Mouse (Mus musculus) forebrain, embryonic 11.5 days (tissue): ENCODE data around the gene Plaur. TPM values are rescaled to one million over a fixed set of nuclear protein-coding genes. Genes with fewer than 3 reads are reported as not detected.
A peak's percentile ranks its signal among the peaks of the same experiment; 100 is the strongest.

Experiments used
- ATAC-seq: fragments of 200-750 bp; cut with Nextera tagmentation; replicated peaks from 2 replicates; pipeline ENCODE4 v1.8.0; 2017; ENCODE audit warnings: moderate TSS enrichment; ENCODE audit not compliant: low FRiP score
- DNase-seq: peaks from one replicate; pipeline ENCODE4 v3.0.0-alpha.2; 2017; ENCODE audit warnings: low spot score
- H3K27ac ChIP-seq: fragments of 300-500 bp; sonication (generic); 2 replicates; pipeline ENCODE4 v1.5.1; 2014; ENCODE audit warnings: low read depth, low read length
- H3K27me3 ChIP-seq: fragments of 300-500 bp; sonication (generic); 2 replicates; pipeline ENCODE4 v1.6.1; 2014; ENCODE audit warnings: mild to moderate bottlenecking, low read length, mixed read lengths; ENCODE audit not compliant: control insufficient read depth, insufficient read depth
- H3K36me3 ChIP-seq: fragments of 300-500 bp; sonication (generic); 2 replicates; pipeline ENCODE4 v1.6.1; 2014; ENCODE audit warnings: mild to moderate bottlenecking, low read length, moderate library complexity, mixed read lengths; ENCODE audit not compliant: control insufficient read depth, insufficient read depth
- H3K4me1 ChIP-seq: fragments of 300-500 bp; sonication (generic); replicated peaks from 2 replicates; pipeline ENCODE4 v1.6.1; 2014; ENCODE audit warnings: low read length, mixed read lengths; ENCODE audit not compliant: control insufficient read depth, insufficient read depth
- H3K4me2 ChIP-seq: fragments of 300-500 bp; sonication (generic); 2 replicates; pipeline ENCODE4 v1.6.1; 2014; ENCODE audit warnings: low read depth, mild to moderate bottlenecking, low read length, moderate library complexity, mixed read lengths; ENCODE audit not compliant: severe bottlenecking
- H3K4me3 ChIP-seq: fragments of 300-500 bp; sonication (generic); 2 replicates; pipeline ENCODE4 v1.5.1; 2014; ENCODE audit warnings: low read depth, low read length
- H3K9ac ChIP-seq: fragments of 300-500 bp; sonication (generic); 2 replicates; pipeline ENCODE4 v1.6.1; 2014; ENCODE audit warnings: low read length
- H3K9me3 ChIP-seq: fragments of 300-500 bp; sonication (generic); 2 replicates; pipeline ENCODE4 v1.6.1; 2016; ENCODE audit warnings: low read length, mixed read lengths; ENCODE audit not compliant: control insufficient read depth
- WGBS: fragments of 180-500 bp; shearing (Covaris S2); extraction: QIAGEN DNeasy Blood & Tissue Kit; methylation state at CpG from one replicate; pipeline ENCODE4 v1.1.7; 2014; 5-methylcytosine and 5-hydroxymethylcytosine counted together
- polyA plus RNA-seq: library from polyadenylated mRNA; unstranded; fragments of >200 nt; fragmentation: Nextera tagmentation; extraction: Ambion mirVana; gene quantifications from 2 replicates; pipeline ENCODE4 v1.2.1, GENCODE M21; 2014

The Plaur gene
- polyA plus RNA-seq, 1 experiment from 2014 or later: 1.1 TPM

DNA sequence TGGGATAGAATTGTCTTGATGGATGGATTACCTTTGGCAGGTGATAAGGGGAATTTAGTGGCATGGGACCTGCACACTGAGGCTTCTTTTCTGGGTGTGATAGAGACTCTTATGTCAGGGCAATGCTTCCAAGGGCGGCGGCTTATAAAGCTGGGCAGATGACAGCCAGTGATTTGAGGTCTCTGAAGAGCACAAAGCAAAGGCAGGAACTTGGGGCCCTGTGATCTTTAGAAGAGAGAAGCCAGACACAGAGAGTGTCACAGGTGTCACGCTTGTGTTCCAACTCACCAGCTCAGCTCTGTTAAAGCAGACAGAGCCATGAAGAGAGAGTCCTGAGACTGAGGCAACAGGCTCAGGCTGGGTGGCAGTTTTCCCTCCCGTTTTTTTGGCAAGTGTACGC is 5.6 kb downstream of the Plaur start:
- no peak for ATAC-seq
- Histone ChIP-seq H3K9ac (no peak overlapping the region), H3K4me2 (no peak overlapping the region), H3K4me3 (no peak overlapping the region), H3K4me1 (no peaks in the 10 kb centered on the region; the same call in 1 of the 2 replicates), H3K27ac (no peak overlapping the region), H3K9me3 (peaks cover 4% of the 10 kb centered on the region; the same call in 1 of the 2 replicates), H3K36me3 (no peaks in the 10 kb centered on the region), H3K27me3 (no peaks in the 10 kb centered on the region)
- 88% methylated on average over 5 of the region's 5 CpGs for WGBS
- no peak for DNase-seq

DNA sequence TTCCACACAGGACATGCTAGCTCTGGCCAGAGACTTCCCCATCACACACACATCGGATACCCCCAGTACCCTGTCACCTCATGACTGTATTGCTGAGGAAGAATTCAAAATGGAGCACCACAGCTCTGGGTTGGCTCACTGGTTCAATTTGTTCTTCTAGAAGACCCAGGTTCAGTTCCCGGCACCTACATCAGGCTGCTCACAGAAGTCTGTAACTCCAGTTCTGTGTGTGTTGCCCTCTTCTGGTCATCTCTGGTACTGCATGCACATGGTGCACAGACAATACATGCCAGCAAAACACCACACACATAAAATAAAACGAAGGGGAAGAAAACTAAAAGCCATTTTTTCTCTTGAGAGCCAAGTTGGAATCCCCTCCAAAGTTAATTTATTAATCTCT is 6.8 kb downstream of the Plaur start:
- ATAC-seq (no peak), DNase-seq (no peak)
- Histone ChIP-seq H3K27ac (no peak overlapping the region), H3K4me1 (no peaks in the 10 kb centered on the region), H3K9ac (no peak overlapping the region), H3K9me3 (peaks cover 4% of the 10 kb centered on the region; the same call in 1 of the 2 replicates), H3K36me3 (no peaks in the 10 kb centered on the region), H3K27me3 (no peaks in the 10 kb centered on the region), H3K4me2 (no peak overlapping the region), H3K4me3 (no peak overlapping the region)
- 87% methylated on average over 3 of the region's 3 CpGs for WGBS

DNA sequence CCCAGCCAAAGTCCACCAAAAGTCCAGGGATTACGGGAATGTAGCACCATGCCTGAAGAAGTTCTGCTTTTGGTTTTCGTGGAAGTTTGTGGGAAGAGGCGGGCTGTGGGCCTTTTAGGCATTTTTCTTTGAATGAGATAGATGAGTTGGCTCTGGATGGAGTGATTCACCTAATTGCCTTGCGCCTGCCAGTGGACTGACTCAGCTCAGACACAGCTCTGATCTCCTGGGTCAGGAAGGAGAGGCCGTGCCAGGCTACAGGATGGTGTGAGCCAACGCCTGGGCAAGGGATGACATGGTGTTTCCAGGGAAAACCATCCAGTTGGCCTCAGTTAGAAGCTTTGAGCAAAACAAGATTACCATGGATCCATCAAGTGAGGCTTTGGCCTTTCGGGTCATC is 8.1 kb downstream of the Plaur start:
- Histone ChIP-seq H3K27ac (no peak overlapping the region), H3K4me1 (no peaks in the 10 kb centered on the region), H3K27me3 (no peaks in the 10 kb centered on the region), H3K9ac (no peak overlapping the region), H3K4me3 (no peak overlapping the region), H3K4me2 (no peak overlapping the region), H3K36me3 (no peaks in the 10 kb centered on the region), H3K9me3 (peaks cover 4% of the 10 kb centered on the region; the same call in 1 of the 2 replicates)
- ATAC-seq: no peak
- DNase-seq: no peak
- WGBS: 96% methylated on average over 7 of the region's 7 CpGs

DNA sequence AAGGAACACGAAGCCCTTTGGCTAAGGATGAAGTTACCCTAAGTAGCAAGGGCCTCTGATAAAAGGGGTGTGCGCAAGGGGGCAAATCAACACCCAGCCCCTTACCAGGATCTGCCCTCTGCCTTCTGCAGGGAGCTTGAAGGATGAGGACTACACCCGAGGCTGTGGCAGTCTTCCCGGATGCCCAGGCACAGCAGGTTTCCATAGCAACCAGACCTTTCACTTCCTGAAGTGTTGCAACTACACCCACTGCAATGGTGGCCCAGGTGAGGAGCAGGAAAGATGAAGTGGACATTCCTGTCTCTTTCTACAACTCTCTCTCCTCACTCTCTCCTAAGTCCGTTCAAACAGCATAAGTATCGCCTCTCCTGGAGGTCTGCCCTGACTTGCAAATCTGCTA is 10.2 kb downstream of the Plaur start:
- WGBS: 82% methylated on average over 6 of the region's 6 CpGs

DNA sequence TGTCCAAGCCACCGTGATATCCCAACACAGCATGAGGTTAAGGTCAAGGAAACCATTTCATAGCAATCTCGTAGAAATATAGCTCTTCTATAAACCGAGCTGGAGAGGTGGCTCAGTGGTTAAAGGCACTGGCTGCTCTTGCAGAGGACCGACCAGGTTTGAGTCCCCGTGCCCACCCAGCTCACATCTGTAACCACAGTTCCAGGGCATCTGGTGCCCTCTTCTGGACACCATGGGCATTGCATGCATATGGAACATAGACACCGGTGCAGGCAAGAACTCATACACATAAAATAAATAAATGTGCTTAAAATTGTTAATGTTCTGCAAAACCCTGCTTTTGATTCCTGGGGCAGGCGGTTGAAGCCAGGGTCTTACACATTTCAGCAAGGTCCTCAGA is 10.7 kb downstream of the Plaur start:
- no peak for ATAC-seq
- no peaks in the 10 kb centered on the region for H3K27me3 ChIP-seq
- no peak overlapping the region for H3K4me2 ChIP-seq
- DNase-seq: peak; percentile 72
- H3K9ac ChIP-seq: no peak overlapping the region
- WGBS: 71% methylated on average over 7 of the region's 7 CpGs
- no peaks in the 10 kb centered on the region for H3K4me1 ChIP-seq
- no peak overlapping the region for H3K27ac ChIP-seq
- H3K9me3 ChIP-seq: peaks cover 4% of the 10 kb centered on the region; the same call in 1 of the 2 replicates
- no peak overlapping the region for H3K4me3 ChIP-seq
- no peaks in the 10 kb centered on the region for H3K36me3 ChIP-seq

More for the DNA sequence above, 10.2 kb downstream of the Plaur start:
- Histone ChIP-seq H3K4me3 (no peak overlapping the region), H3K27ac (no peak overlapping the region), H3K4me2 (no peak overlapping the region), H3K27me3 (no peaks in the 10 kb centered on the region), H3K4me1 (no peaks in the 10 kb centered on the region), H3K9ac (no peak overlapping the region), H3K36me3 (no peaks in the 10 kb centered on the region), H3K9me3 (peaks cover 4% of the 10 kb centered on the region; the same call in 1 of the 2 replicates)
- ATAC-seq (no peak), DNase-seq (no peak)

DNA sequence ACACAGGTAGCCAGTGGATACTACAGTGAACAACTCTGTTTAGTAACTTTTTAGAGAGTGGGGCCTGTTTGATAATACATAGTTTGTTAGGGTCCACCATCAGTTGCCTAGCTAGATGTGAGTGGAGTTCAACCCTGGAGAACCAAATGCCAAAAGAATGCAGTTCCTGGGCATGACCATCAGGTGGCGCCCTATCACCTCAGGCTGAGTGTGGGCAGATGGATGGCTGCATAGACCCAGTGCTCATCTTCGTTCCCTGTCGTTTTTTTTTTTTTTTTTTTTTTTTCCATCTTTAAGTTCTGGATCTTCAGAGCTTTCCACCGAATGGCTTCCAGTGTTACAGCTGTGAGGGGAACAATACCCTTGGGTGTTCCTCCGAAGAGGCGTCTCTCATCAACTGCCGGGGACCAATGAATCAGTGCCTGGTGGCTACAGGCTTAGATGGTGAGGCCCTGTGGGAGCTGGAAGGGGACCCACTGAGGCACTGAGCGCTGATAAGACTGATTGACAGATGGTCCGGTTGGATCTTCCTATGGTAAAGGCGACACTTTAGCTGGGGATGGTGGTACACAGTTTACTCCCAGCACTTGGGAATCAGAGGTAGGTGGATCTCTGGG is 11.7 kb downstream of the Plaur start:
- Histone ChIP-seq H3K27ac (no peak overlapping the region), H3K4me1 (no peaks in the 10 kb centered on the region), H3K4me3 (no peak overlapping the region), H3K27me3 (no peaks in the 10 kb centered on the region), H3K36me3 (no peaks in the 10 kb centered on the region), H3K9me3 (peaks cover 4% of the 10 kb centered on the region; the same call in 1 of the 2 replicates), H3K9ac (no peak overlapping the region), H3K4me2 (no peak overlapping the region)
- DNase-seq (peak; percentile 88), ATAC-seq (peak; percentile 70)
- 52% methylated on average over 10 of the region's 10 CpGs for WGBS

DNA sequence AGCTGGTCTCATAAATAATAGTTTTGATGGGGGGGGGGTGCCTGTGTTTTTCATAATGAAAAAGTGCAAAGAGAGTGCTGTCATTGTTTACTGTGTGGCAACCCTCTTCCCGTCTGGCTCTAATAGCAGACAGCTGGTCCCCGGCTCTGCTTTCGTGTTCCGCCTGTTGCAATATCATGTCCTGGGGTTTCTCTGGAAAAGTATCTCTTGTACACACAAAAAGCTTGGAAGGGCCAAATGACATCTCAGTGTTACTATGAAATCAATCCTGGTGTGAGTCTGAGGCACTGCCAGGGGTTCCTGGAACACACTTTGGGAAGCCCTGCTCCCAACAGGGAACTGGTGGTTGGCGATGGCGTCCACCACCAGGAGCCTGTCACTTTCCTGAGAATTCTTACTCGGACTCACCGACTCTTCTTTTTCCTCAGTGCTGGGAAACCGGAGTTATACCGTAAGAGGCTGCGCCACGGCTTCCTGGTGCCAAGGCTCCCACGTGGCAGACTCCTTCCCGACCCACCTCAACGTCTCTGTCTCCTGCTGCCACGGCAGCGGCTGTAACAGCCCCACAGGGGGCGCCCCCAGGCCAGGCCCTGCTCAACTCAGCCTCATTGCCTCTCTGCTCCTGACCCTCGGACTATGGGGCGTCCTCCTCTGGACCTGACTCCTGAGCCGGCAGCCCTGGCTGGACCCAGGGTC is 12.7 kb downstream of the Plaur start:
- 38% methylated on average over 21 of the region's 21 CpGs for WGBS
- Histone ChIP-seq H3K27ac (no peak overlapping the region), H3K9me3 (no peaks in the 10 kb centered on the region), H3K4me1 (no peaks in the 10 kb centered on the region), H3K4me2 (no peak overlapping the region), H3K27me3 (no peaks in the 10 kb centered on the region), H3K36me3 (no peaks in the 10 kb centered on the region), H3K4me3 (no peak overlapping the region), H3K9ac (no peak overlapping the region)
- DNase-seq: no peak
- ATAC-seq: no peak

DNA sequence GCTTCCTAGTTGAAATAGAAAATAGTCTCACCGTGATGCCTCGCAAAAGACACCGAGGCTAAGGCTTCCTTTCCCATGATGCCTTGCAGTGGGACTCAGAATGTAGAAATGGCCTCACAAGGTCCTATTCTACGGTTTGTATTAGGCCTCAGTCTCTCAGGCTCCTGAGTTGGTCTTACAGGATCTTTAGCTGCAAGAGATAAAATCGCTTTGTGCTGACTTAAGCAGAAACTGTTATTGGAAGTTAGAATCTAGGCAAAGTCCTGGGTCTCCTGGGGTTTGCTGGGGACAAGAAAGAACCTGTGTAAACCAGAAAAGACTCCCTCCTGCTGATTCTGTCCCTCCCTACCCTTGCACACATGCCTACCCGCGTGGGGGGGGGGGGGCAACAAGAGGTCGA is 14.1 kb downstream of the Plaur start:
- DNase-seq (no peak), ATAC-seq (no peak)
- 81% methylated on average over 8 of the region's 8 CpGs for WGBS
- no peaks in the 10 kb centered on the region for H3K36me3 ChIP-seq
- no peaks in the 10 kb centered on the region; the same call in 1 of the 2 replicates for H3K27me3 ChIP-seq
- H3K4me2 ChIP-seq: no peak overlapping the region
- H3K4me3 ChIP-seq: no peak overlapping the region
- no peak overlapping the region for H3K9ac ChIP-seq
- peaks cover 4% of the 10 kb centered on the region; the same call in 1 of the 2 replicates for H3K4me1 ChIP-seq
- H3K27ac ChIP-seq: no peak overlapping the region
- no peaks in the 10 kb centered on the region for H3K9me3 ChIP-seq
